Mouse (Mus musculus) heart, embryonic 13.5 days (tissue): ENCODE data around the gene Epb41l5. TPM values are rescaled to one million over a fixed set of nuclear protein-coding genes. Genes with fewer than 3 reads are reported as not detected.

ENCODE experiments used
- ATAC-seq: fragments of 200-750 bp; cut with Nextera tagmentation; 2 replicates; pipeline ENCODE4 v1.8.0; 2017; ENCODE audit warnings: moderate TSS enrichment; ENCODE audit not compliant: insufficient number of reproducible peaks, low FRiP score, low TSS enrichment; ENCODE audit errors: extremely low read depth
- H3K27ac ChIP-seq: fragments of 300-500 bp; sonication (generic); replicated peaks from 2 replicates; pipeline ENCODE4 v1.5.1; 2015; ENCODE audit warnings: moderate library complexity, mild to moderate bottlenecking, inconsistent platforms
- H3K27me3 ChIP-seq: fragments of 300-500 bp; sonication (generic); replicated peaks from 2 replicates; pipeline ENCODE4 v1.6.1; 2015; ENCODE audit warnings: mild to moderate bottlenecking, inconsistent platforms
- H3K36me3 ChIP-seq: fragments of 300-500 bp; sonication (generic); 2 replicates; pipeline ENCODE4 v1.6.1; 2015; ENCODE audit warnings: mild to moderate bottlenecking, inconsistent platforms
- H3K4me1 ChIP-seq: fragments of 300-500 bp; sonication (generic); 2 replicates; pipeline ENCODE4 v1.6.1; 2015; ENCODE audit warnings: inconsistent platforms
- H3K4me2 ChIP-seq: fragments of 300-500 bp; sonication (generic); 2 replicates; pipeline ENCODE4 v1.6.1; 2015; ENCODE audit warnings: inconsistent platforms, mild to moderate bottlenecking, moderate library complexity
- H3K4me3 ChIP-seq: fragments of 300-500 bp; sonication (generic); 2 replicates; pipeline ENCODE4 v1.5.1; 2015; ENCODE audit warnings: moderate library complexity, mild to moderate bottlenecking, inconsistent platforms
- H3K9ac ChIP-seq: fragments of 300-500 bp; sonication (generic); 2 replicates; pipeline ENCODE4 v1.6.1; 2015; ENCODE audit warnings: inconsistent platforms, mild to moderate bottlenecking, moderate library complexity
- H3K9me3 ChIP-seq: fragments of 300-500 bp; sonication (generic); 2 replicates; pipeline ENCODE4 v1.6.1; 2016; ENCODE audit warnings: inconsistent platforms
- WGBS: fragments of 180-500 bp; shearing (Covaris S2); methylation state at CpG from one replicate; pipeline ENCODE4 v1.1.7; 2015; ENCODE audit warnings: mixed read lengths; 5-methylcytosine and 5-hydroxymethylcytosine counted together
- polyA plus RNA-seq: library from polyadenylated mRNA; unstranded; fragments of >200 nt; fragmentation: Nextera tagmentation; extraction: Ambion mirVana; gene quantifications from 2 replicates; pipeline ENCODE4 v1.2.1, GENCODE M21; 2015

The Epb41l5 gene
- polyA plus RNA-seq, 1 experiment from 2014 or later, result 14.7 TPM

DNA sequence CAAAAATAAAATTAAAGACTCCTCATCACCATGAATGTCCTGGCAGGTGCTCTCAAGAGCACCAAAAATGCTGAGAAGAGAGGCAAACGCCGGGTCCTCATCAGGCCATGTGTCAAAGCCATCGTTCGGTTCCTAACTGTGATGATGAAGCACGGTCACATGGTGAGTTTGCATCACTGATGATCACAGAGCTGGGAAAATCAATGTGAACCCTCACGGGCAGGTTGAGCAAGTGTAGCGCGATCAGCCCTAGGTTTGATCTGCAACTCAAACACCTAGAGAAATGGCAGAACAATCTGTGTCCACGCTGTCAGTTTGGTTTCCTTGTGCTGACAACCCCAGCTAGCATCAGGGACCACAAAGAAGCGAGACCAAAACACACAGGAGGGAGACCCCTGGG is 149.3 kb downstream of the Epb41l5 start:
- no peak for ATAC-seq
- H3K27me3 ChIP-seq, result no peaks in the 10 kb centered on the region
- no peaks in the 10 kb centered on the region for H3K9me3 ChIP-seq
- H3K4me2 ChIP-seq, result no peak overlapping the region
- WGBS, result 88% methylated on average over 10 of the region's 10 CpGs
- H3K36me3 ChIP-seq, result peaks cover 29% of the 10 kb centered on the region
- H3K4me3 ChIP-seq, result no peak overlapping the region
- no peak overlapping the region for H3K9ac ChIP-seq
- no peak overlapping the region for H3K27ac ChIP-seq
- peaks cover 75% of the 10 kb centered on the region for H3K4me1 ChIP-seq

DNA sequence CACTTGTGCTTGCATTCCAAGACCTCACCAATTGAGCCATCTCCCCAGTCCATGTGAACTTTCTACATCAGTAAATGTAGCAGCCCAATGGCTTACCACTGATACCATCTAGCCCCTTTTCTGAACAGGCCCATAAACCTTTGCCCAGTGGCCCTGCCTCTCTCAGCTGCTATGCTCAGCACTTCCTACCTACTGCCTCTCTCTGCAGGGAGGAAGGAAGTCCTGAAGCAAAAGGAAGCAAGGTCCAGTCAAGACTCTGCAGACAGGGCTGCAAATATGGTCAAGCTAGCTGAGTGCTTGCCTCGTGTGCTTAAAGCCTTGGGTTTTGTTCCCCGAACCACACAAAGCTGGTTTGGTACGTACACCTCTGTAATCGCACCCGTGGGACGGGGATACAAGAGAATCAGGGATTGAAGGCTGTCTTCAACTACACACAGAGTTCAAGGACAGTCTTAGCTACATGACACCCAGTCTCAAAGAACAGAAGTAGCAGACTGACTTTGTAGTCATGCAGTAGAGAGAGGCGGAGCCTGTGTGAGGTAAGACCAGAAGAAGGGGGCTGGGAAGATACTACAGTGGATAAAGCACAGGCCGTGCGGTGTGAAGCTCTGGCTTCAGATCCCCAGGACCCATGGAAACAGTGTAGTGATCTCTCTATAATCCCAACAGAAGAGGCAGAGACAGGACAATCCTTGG is 150.1 kb downstream of the Epb41l5 start:
- 75% methylated on average over 9 of the region's 9 CpGs for WGBS
- Histone ChIP-seq H3K4me3 (no peak overlapping the region), H3K4me1 (peaks cover 77% of the 10 kb centered on the region), H3K27ac (peak overlapping the region; percentile 25; the same call in 1 of the 2 replicates), H3K27me3 (no peaks in the 10 kb centered on the region), H3K9me3 (no peaks in the 10 kb centered on the region), H3K9ac (no peak overlapping the region), H3K4me2 (0 out of 2 replicates have a peak overlapping the region, but pooled peaks have one; percentile 7), H3K36me3 (peaks cover 29% of the 10 kb centered on the region)
- no peak for ATAC-seq

DNA sequence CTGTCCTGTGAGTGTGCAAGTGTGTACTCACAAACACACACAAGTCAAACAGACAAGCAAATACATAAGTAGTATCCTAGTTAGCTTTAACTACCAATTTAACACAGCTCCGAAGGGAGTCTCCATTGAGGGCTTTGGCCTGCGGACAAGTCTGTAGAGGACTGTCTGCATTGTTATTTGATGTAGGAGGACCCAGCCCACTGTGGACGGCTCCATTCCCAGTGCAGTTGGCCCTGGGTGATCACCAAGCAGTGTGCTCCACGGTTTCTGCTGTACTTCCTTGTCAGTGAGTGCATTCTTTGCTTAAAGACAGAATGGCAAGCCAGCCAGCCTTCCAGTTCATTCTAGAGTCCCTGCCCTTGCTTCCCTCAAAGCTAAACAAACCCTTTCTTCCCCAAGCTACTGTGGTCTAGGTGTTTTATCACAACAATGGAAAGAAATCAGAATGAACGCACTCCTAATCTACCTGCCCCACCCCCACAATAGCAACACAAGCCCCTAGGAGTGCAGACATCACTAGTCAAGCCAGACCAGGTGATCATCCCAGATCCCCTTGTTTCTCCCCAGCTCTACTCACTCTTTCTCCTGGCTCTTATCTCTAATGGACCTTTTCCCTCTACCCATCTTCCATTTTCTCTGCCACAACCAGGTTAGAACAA is 151.3 kb downstream of the Epb41l5 start:
- peaks cover 75% of the 10 kb centered on the region for H3K4me1 ChIP-seq
- WGBS, result 63% methylated on average over 5 of the region's 5 CpGs
- no peak for ATAC-seq
- no peak overlapping the region for H3K4me2 ChIP-seq
- no peaks in the 10 kb centered on the region for H3K9me3 ChIP-seq
- H3K27ac ChIP-seq, result no peak overlapping the region
- H3K9ac ChIP-seq, result no peak overlapping the region
- H3K4me3 ChIP-seq, result no peak overlapping the region
- no peaks in the 10 kb centered on the region for H3K27me3 ChIP-seq
- peaks cover 32% of the 10 kb centered on the region for H3K36me3 ChIP-seq

DNA sequence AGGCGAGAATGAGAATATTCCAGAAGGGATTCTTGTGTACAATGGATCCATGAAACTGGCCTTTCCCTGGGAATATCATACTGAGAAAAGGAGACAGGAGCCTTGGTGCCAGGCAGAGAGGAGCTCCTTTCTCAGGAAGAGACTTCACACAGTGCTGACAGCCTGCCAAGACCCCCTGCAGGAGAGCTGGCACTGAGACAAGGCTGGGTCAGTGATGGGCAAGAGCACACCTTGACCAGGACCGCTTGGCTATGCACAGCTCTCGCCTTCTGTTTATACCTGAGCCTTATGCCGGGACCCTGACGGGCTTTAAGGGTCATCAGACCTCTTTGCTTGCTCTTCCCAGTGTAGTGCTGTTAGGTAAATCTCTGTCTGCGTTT is 153.4 kb downstream of the Epb41l5 start:
- H3K4me2 ChIP-seq, result no peak overlapping the region
- no peaks in the 10 kb centered on the region for H3K9me3 ChIP-seq
- ATAC-seq, result no peak
- H3K4me3 ChIP-seq, result no peak overlapping the region
- peaks cover 80% of the 10 kb centered on the region for H3K4me1 ChIP-seq
- no peak overlapping the region; the same call in 1 of the 2 replicates for H3K27ac ChIP-seq
- WGBS, result 80% methylated on average over 6 of the region's 6 CpGs
- H3K27me3 ChIP-seq, result no peaks in the 10 kb centered on the region
- H3K36me3 ChIP-seq, result peaks cover 21% of the 10 kb centered on the region
- H3K9ac ChIP-seq, result no peak overlapping the region

Other genes starting within 250 kb of the Epb41l5 start
- 0.28 and 0.55 TPM in 2 replicates for gene Inhbb, start 226.8 kb downstream of the Epb41l5 start, polyA plus RNA-seq
- 154 and 158 TPM in 2 replicates for gene Ralb, start 144.2 kb downstream of the Epb41l5 start, polyA plus RNA-seq
- 22.1 and 24.2 TPM in 2 replicates for gene Tmem185b, start 122.8 kb downstream of the Epb41l5 start, polyA plus RNA-seq
- 2.8 and 3.7 TPM in 2 replicates for gene Ptpn4, start 188.6 kb upstream of the Epb41l5 start, polyA plus RNA-seq